In the genomic region with DNA sequence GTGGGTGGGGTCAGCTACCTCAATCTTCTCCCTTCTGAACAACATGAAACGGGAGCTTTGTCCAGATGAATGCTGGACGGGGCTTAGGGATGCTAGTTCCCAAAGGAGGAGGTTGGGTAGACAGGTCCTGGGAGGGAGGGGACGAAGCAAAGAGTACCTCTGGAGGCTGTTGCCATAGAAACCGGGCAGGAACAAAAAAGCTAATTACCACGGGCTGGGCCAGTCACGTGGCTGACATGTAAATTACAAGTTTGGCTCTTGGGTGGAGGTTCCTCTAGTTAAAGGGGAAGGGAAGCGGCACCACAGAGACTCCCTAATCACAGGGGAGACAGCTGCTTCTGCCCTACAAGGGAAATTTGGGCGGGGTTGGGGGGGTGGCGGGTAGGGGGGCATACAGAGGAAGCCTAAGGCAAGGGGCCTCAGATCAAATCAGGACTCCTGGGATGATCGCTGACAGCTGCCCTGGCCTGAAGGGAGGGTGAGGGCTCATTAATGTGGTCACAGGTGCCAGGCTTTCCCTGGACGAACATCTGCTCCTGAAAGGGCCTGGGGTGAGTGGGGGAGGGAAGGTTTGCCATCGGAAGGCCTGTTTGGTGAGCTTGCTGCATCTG, we compare ENCODE assay signal across 7 mouse cellular contexts. TPM values are rescaled to one million over a fixed set of nuclear protein-coding genes. Genes with fewer than 3 reads are reported as not detected.
DNase-seq lines count a peak whose midpoint lies in the region; ATAC-seq and TF ChIP-seq lines count a peak whose summit lies in the region.

No protein-coding gene starts in this region.

- no peaks in the 10 kb centered on the region for H3K9me3 ChIP-seq in forebrain, embryonic 13.5 days (replicated peaks)

- H3K27me3 ChIP-seq in forebrain, embryonic 13.5 days: no peaks in the 10 kb centered on the region
- H3K27me3 ChIP-seq in myocyte (ENCODE audit: control insufficient read depth, insufficient read depth, insufficient read length): no peaks in the 10 kb centered on the region

- peak; percentile 46 for ATAC-seq in forebrain, embryonic 13.5 days

- peaks cover 8% of the 10 kb centered on the region for H3K36me3 ChIP-seq in forebrain, embryonic 13.5 days (ENCODE audit: poor library complexity, severe bottlenecking)
- no peaks in the 10 kb centered on the region for H3K36me3 ChIP-seq in myocyte (ENCODE audit: control insufficient read depth, insufficient read depth)

- peak overlapping the region; percentile 93 for H3K4me2 ChIP-seq in forebrain, embryonic 13.5 days
- peak overlapping the region; percentile 79 for H3K4me2 ChIP-seq in myocyte (ENCODE audit: low read depth)

- peaks cover 9% of the 10 kb centered on the region for H3K79me2 ChIP-seq in myocyte (ENCODE audit: control insufficient read depth, insufficient read depth)

- WGBS in forebrain, embryonic 13.5 days: 1% methylated on average over 12 of the region's 12 CpGs

- peak overlapping the region; percentile 94 for H3K4me3 ChIP-seq in forebrain, embryonic 13.5 days
- peak overlapping the region; percentile 40 for H3K4me3 ChIP-seq in myocyte

- H3K4me1 ChIP-seq in forebrain, embryonic 13.5 days: peaks cover 64% of the 10 kb centered on the region

- TF ChIP-seq POLR2A in myocyte (IDR thresholded peaks at IDR 0.05; ENCODE audit: insufficient read length, low read depth): no peak

- DNase-seq in ES-CJ7 (ENCODE audit: low read depth, low spot score): peak; percentile 98
- DNase-seq in brain, adult 2 months (ENCODE audit: low read depth, low spot score): peak; percentile 96
- DNase-seq in layer of hippocampus, postnatal 14 days (ENCODE audit: low spot score in 2 of 2): peak; percentile 63 to 87
- no peak for DNase-seq in ovary, adult 18-20 months (ENCODE audit: low spot score)
- no peak for DNase-seq in gastrocnemius, postnatal 10 days

- no peak overlapping the region for H3ac ChIP-seq in myocyte (ENCODE audit: control insufficient read depth, insufficient read length)

- peak overlapping the region; percentile 98 for H3K27ac ChIP-seq in forebrain, embryonic 13.5 days

- H3K9ac ChIP-seq in forebrain, embryonic 13.5 days: peak overlapping the region; percentile 100

TF ChIP-seq in myocyte, 11 proteins besides CTCF, POLR2A, EP300 and RAD21:
- TF ChIP-seq TCF3 (IDR thresholded peaks at IDR 0.05; ENCODE audit: insufficient read length, low read depth) (peak; percentile 50), CEBPB (IDR thresholded peaks at IDR 0.05; ENCODE audit: insufficient read depth, poor library complexity, severe bottlenecking) (no peak), SRF (IDR thresholded peaks at IDR 0.05; ENCODE audit: control insufficient read depth, insufficient read length, low read depth) (no peak), USF1 (IDR thresholded peaks at IDR 0.05; ENCODE audit: low read depth) (peak; percentile 76), E2F4 (IDR thresholded peaks at IDR 0.05; ENCODE audit: insufficient read depth) (no peak), TCF12 (IDR thresholded peaks at IDR 0.05; ENCODE audit: insufficient read depth, poor library complexity, severe bottlenecking) (peak; percentile 49), POLR2AphosphoS2 (IDR thresholded peaks at IDR 0.05; ENCODE audit: insufficient read length, low read depth) (no peak), MAX (IDR thresholded peaks at IDR 0.05; ENCODE audit: low read depth) (no peak), REST (IDR thresholded peaks at IDR 0.05; ENCODE audit: insufficient read depth, insufficient read length) (no peak), MYOD1 (IDR thresholded peaks at IDR 0.05; ENCODE audit: control insufficient read depth in 1 of 3, insufficient read length in 2 of 3, low read depth in 2 of 3) (peak in 2 of 3 experiments; percentile 89), MYOG (IDR thresholded peaks at IDR 0.05; ENCODE audit: control insufficient read depth in 1 of 3, insufficient read depth in 1 of 3, insufficient read length in 2 of 3, low read depth in 2 of 3) (peak in 2 of 3 experiments; percentile 84 to 95)

RNA-seq across cellular contexts. Expression of gene Tubb3, which starts 1.4 kb away (rescaled TPM):
- 1,305 and 1,381 TPM in 2 replicates for polyA plus RNA-seq in forebrain, embryonic 13.5 days (2015; fragmentation: Nextera tagmentation; extraction: Ambion mirVana)
- total RNA-seq in layer of hippocampus, postnatal 14 days (2021): 100 to 1,000 TPM; 559 to 591 TPM
- 85.5 TPM for polyA plus RNA-seq in myocyte (2012; fragmentation: generic; extraction: Trizol)
- total RNA-seq in gastrocnemius, postnatal 10 days (2021): 1 to 10 TPM; 1.8 to 1.9 TPM

RNA-seq across cellular contexts. Expression of gene Mc1r, which starts 5.8 kb away (rescaled TPM):
- 0.15 and 0.27 TPM in 2 replicates for polyA plus RNA-seq in forebrain, embryonic 13.5 days (2015; fragmentation: Nextera tagmentation; extraction: Ambion mirVana)
- total RNA-seq in layer of hippocampus, postnatal 14 days (2021): under 1 TPM in 1 of 2 experiments, not detected in 1; 0.10 TPM
- 0.02 TPM for polyA plus RNA-seq in myocyte (2012; fragmentation: generic; extraction: Trizol)
- not detected for total RNA-seq in gastrocnemius, postnatal 10 days (2021)

RNA-seq across cellular contexts. Expression of gene Def8, which starts 10.7 kb away (rescaled TPM):
- 38.9 and 41.2 TPM in 2 replicates for polyA plus RNA-seq in forebrain, embryonic 13.5 days (2015; fragmentation: Nextera tagmentation; extraction: Ambion mirVana)
- total RNA-seq in layer of hippocampus, postnatal 14 days (2021): 10 to 100 TPM; 72.0 to 78.2 TPM
- polyA plus RNA-seq in myocyte (2012; fragmentation: generic; extraction: Trizol): 19.6 TPM
- 10 to 100 TPM; 35.8 to 37.6 TPM for total RNA-seq in gastrocnemius, postnatal 10 days (2021)

RNA-seq across cellular contexts. Expression of gene Tcf25, which starts 39.1 kb away (rescaled TPM):
- 190 and 207 TPM in 2 replicates for polyA plus RNA-seq in forebrain, embryonic 13.5 days (2015; fragmentation: Nextera tagmentation; extraction: Ambion mirVana)
- total RNA-seq in layer of hippocampus, postnatal 14 days (2021): 100 to 1,000 TPM; 490 to 516 TPM
- 177 TPM for polyA plus RNA-seq in myocyte (2012; fragmentation: generic; extraction: Trizol)
- total RNA-seq in gastrocnemius, postnatal 10 days (2021): 100 to 1,000 TPM; 144 to 157 TPM

Comparison
In these comparisons a context has a peak if more than half of its experiments do, and no peak if none do; other contexts are left out.
1. DNase-seq: peak in ES-CJ7 (single experiment), brain, adult 2 months (single experiment) and layer of hippocampus, postnatal 14 days (2 of 2); none in ovary, adult 18-20 months (single experiment) and gastrocnemius, postnatal 10 days (single experiment).
2. RNA of gene Tubb3, which starts 1.4 kb away (total RNA-seq): 559 to 591 TPM in layer of hippocampus, postnatal 14 days; 1.8 to 1.9 TPM in gastrocnemius, postnatal 10 days; every median in the first group is over 100 times any median in the second.